In the genomic region with DNA sequence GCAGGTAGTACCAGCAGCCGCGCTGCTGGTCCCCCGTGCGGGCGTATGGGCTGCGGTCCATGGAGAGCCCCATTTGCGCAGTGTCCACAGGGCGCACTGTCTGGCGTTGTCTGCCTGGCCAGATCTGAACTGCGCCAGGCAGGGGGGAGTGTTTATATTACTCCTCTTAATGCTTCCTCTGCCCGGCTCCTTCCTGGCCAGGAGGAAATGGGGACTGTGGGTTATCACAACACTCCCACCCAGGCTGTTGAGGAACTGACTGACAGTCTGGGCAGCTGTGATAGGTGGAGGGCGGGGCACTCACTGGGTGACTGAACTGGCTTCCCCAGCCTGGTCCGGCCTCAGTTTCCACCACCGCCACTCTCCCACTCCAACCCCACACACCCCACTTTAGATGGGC, we compare ENCODE assay signal across 7 mouse cellular contexts. TPM values are rescaled to one million over a fixed set of nuclear protein-coding genes. Genes with fewer than 3 reads are reported as not detected.
DNase-seq lines count a peak whose midpoint lies in the region; ATAC-seq and TF ChIP-seq lines count a peak whose summit lies in the region.

A gene (minus strand): TSS at position 109 of the 400 bp plus-strand sequence.

- in situ Hi-C loops in ES-E14 (cut with MboI; ENCODE audit: low sequenced_read_pairs in 2 of 2, unreplicated experiment in 2 of 2) = loop anchor here in 1 of 2 experiments (5.0 kb wide), 1 partner anchor 69 kb away; no protein-coding TSS in a partner anchor

- no peak within 1 kb of the TSS for H3K9ac ChIP-seq in ES-E14 (ENCODE audit: insufficient read depth, low read depth, low read length, poor library complexity, severe bottlenecking)
- peak within 1 kb of the TSS; percentile 8; the same call in 1 of the 2 replicates for H3K9ac ChIP-seq in heart, embryonic 11.5 days (ENCODE audit: low read depth, low read length)
- H3K9ac ChIP-seq in kidney, embryonic 16.5 days (replicated peaks; ENCODE audit: low read length) = peak within 1 kb of the TSS; percentile 39

- peaks cover 32% of the 10 kb centered on the region for H3K27me3 ChIP-seq in heart, embryonic 11.5 days (ENCODE audit: control insufficient read depth, insufficient read depth, low read length)
- H3K27me3 ChIP-seq in kidney, embryonic 16.5 days (ENCODE audit: insufficient read depth, low read length) = peaks cover 30% of the 10 kb centered on the region

- H3K4me1 ChIP-seq in ES-E14 (ENCODE audit: control insufficient read depth in 2 of 2, insufficient read depth in 2 of 2, low read length in 2 of 2, poor library complexity in 1 of 2) = peaks cover 4 to 8% of the 10 kb centered on the region in 2 experiments; a peak in 1 of 4 replicates
- H3K4me1 ChIP-seq in heart, embryonic 11.5 days (ENCODE audit: control insufficient read depth, insufficient read depth, low read length) = peaks cover 9% of the 10 kb centered on the region
- H3K4me1 ChIP-seq in kidney, embryonic 16.5 days (ENCODE audit: insufficient read depth, low read length) = peaks cover 7% of the 10 kb centered on the region

- H3K36me3 ChIP-seq in ES-E14 (ENCODE audit: control insufficient read depth, insufficient read depth, low read length, poor library complexity, severe bottlenecking) = no peaks in the 10 kb centered on the region
- no peaks in the 10 kb centered on the region for H3K36me3 ChIP-seq in heart, embryonic 11.5 days (ENCODE audit: control insufficient read depth, insufficient read depth, low read length)
- no peaks in the 10 kb centered on the region for H3K36me3 ChIP-seq in kidney, embryonic 16.5 days (ENCODE audit: insufficient read depth, low read length)

- no peak for DNase-seq in ES-E14 (ENCODE audit: low read depth, low spot score)
- DNase-seq in adrenal gland, adult 8-10 months = no peak
- DNase-seq in lung, postnatal 14 days = peak; percentile 62
- no peak for DNase-seq in testis, postnatal 14 days (ENCODE audit: low spot score)
- DNase-seq in frontal cortex, postnatal 14 days (ENCODE audit: low spot score in 2 of 2) = no peak

- 25% methylated on average over 14 of the region's 14 CpGs for WGBS in heart, embryonic 11.5 days (ENCODE audit: insufficient replicate concordance)
- 33% methylated on average over 13 of the region's 14 CpGs for WGBS in kidney, embryonic 16.5 days

- H3K9me3 ChIP-seq in ES-E14 (ENCODE audit: control insufficient read depth, insufficient read depth, low read depth, low read length) = no peaks in the 10 kb centered on the region
- H3K9me3 ChIP-seq in heart, embryonic 11.5 days (replicated peaks; ENCODE audit: control insufficient read depth, low read length) = no peaks in the 10 kb centered on the region
- H3K9me3 ChIP-seq in kidney, embryonic 16.5 days (ENCODE audit: low read length) = no peaks in the 10 kb centered on the region

- ATAC-seq in heart, embryonic 11.5 days (replicated peaks; ENCODE audit: insufficient number of reproducible peaks, low FRiP score, low TSS enrichment) = peak; percentile 65
- peak; percentile 71 for ATAC-seq in kidney, embryonic 16.5 days (ENCODE audit: low FRiP score, low TSS enrichment)

- H3K4me3 ChIP-seq in ES-E14 (ENCODE audit: insufficient read depth in 1 of 2, low read depth in 1 of 2, low read length in 2 of 2, poor library complexity in 1 of 2, severe bottlenecking in 1 of 2) = peak within 1 kb of the TSS; percentile 32 to 42; a peak in 3 of 4 replicates
- H3K4me3 ChIP-seq in heart, embryonic 11.5 days (ENCODE audit: low read depth, low read length) = peak within 1 kb of the TSS; percentile 39
- H3K4me3 ChIP-seq in kidney, embryonic 16.5 days (ENCODE audit: low read length) = peak within 1 kb of the TSS; percentile 38

- no peak within 1 kb of the TSS for H3K27ac ChIP-seq in ES-E14 (ENCODE audit: insufficient read depth, low read depth, low read length, poor library complexity, severe bottlenecking)
- peak within 1 kb of the TSS; percentile 67 for H3K27ac ChIP-seq in heart, embryonic 11.5 days (ENCODE audit: low read depth, low read length)
- peak within 1 kb of the TSS; percentile 24; the same call in 1 of the 2 replicates for H3K27ac ChIP-seq in kidney, embryonic 16.5 days (ENCODE audit: low read length)

- peak within 1 kb of the TSS; percentile 49 for H3K4me2 ChIP-seq in heart, embryonic 11.5 days
- peak within 1 kb of the TSS; percentile 89 for H3K4me2 ChIP-seq in kidney, embryonic 16.5 days (replicated peaks; ENCODE audit: low read depth, low read length)

TF ChIP-seq in ES-E14, 5 proteins besides CTCF, POLR2A, EP300 and RAD21:
- no peak for TF ChIP-seq ZC3H11A (IDR thresholded peaks at IDR 0.05; ENCODE audit: borderline replicate concordance, low read depth, low read length)
- no peak for TF ChIP-seq ZNF384 (IDR thresholded peaks at IDR 0.05; ENCODE audit: low read depth, low read length)
- TF ChIP-seq HCFC1 (IDR thresholded peaks at IDR 0.05; ENCODE audit: borderline replicate concordance, insufficient read depth, low read length) = no peak
- no peak for TF ChIP-seq CHD2 (IDR thresholded peaks at IDR 0.05; ENCODE audit: low read depth, low read length)
- TF ChIP-seq MAFK (IDR thresholded peaks at IDR 0.05; ENCODE audit: insufficient read depth, low read depth, low read length) = no peak

RNA-seq across cellular contexts. Expression of the gene that starts here (rescaled TPM):
- 2.0 and 2.5 TPM in 2 replicates for total RNA-seq in ES-E14 (2012; rRNA removed)
- 100 to 1,000 TPM; 195 to 255 (median 230) TPM for total RNA-seq in adrenal gland, adult 8-10 months (2022)
- polyA plus RNA-seq in heart, embryonic 11.5 days (2014; fragmentation: Nextera tagmentation; extraction: Ambion mirVana) = 148 and 170 TPM in 2 replicates
- polyA plus RNA-seq in kidney, embryonic 16.5 days (2015; fragmentation: Nextera tagmentation; extraction: Ambion mirVana) = 165 TPM in 2 replicates

Comparison
In these comparisons a context has a peak if more than half of its experiments do, and no peak if none do; other contexts are left out.
1. RNA of the gene that starts here (total RNA-seq): 195 to 255 TPM in adrenal gland, adult 8-10 months; 2.0 to 2.5 TPM in ES-E14; every median in the first group is over 10 times any median in the second.
2. Peak in every context shown above with its lines, with median percentiles within 50 percentile points of each other: H3K4me3 ChIP-seq.